Mouse (Mus musculus) left cerebral cortex, postnatal 25 days (tissue): Measurements from ENCODE around the gene Actr1b. TPM values are rescaled to one million over a fixed set of nuclear protein-coding genes. Genes with fewer than 3 reads are reported as not detected.

Source experiments
- DNase-seq, 2 experiments: peaks; one replicate each; pipeline ENCODE4 v3.0.0; 2022; ENCODE audit warnings: low spot score in 2 of 2, mixed read lengths in 1 of 2
- intact Hi-C: fragments of 180-260 bp; cut with DNase I; formaldehyde crosslinking; loops from one replicate; pipeline ENCODE4 v1.15.1; 2025
- microRNA-seq, 2 experiments: library from miRNA; unstranded; fragments of <30 nt; microRNA quantifications; one replicate each; pipeline ENCODE4 v1.2.0; 2022
- total RNA-seq, 2 experiments: library from RNA; stranded (reverse); gene quantifications; 2 replicates each; pipeline ENCODE4 v1.2.3; 2021

The Actr1b gene
- total RNA-seq, 2 experiments from 2014 or later, result 332 to 370 TPM

- intact Hi-C loops, result no loop called here
- no peak for DNase-seq
Observed at GRCm38 (mm10) chr1:36658621-36659399, 55.4 kb downstream of the Actr1b start.

- intact Hi-C loops, result no loop called here
- DNase-seq, result no peak
Observed at GRCm38 (mm10) chr1:36657658-36658415, 56.4 kb downstream of the Actr1b start.

- DNase-seq, result no peak
- intact Hi-C loops, result no loop called here
Observed at GRCm38 (mm10) chr1:36656233-36656632, 58.0 kb downstream of the Actr1b start.

GRCm38 (mm10) chr1:36655039-36655438, 59.2 kb downstream of the Actr1b start:
- intact Hi-C loops, result no loop called here
- no peak for DNase-seq

Small RNA genes lying within 50 kb of the gene (microRNA-seq; reads per million reads assigned to microRNA genes)
- 0 reads per million in 2 experiments for gene Gm24133

Other genes starting within 250 kb of the Actr1b start
- 10 to 100 TPM; 13.0 to 13.8 TPM for gene Cnnm4, start 242.8 kb downstream of the Actr1b start, total RNA-seq
- gene Cnnm3, start 202.6 kb downstream of the Actr1b start, total RNA-seq, result 10 to 100 TPM; 32.1 to 32.7 TPM
- 1 to 10 TPM; 6.1 to 6.3 TPM for gene Ankrd23, start 177.5 kb downstream of the Actr1b start, total RNA-seq
- not detected for gene Gm42417, start 175.0 kb downstream of the Actr1b start, total RNA-seq
- 10 to 100 TPM; 11.1 to 13.0 TPM for gene Ankrd39, start 167.0 kb downstream of the Actr1b start, total RNA-seq
- gene Sema4c, start 156.1 kb downstream of the Actr1b start, total RNA-seq, result 10 to 100 TPM; 16.0 to 16.9 TPM
- not detected for gene Fam178b, start 31.2 kb downstream of the Actr1b start, total RNA-seq
- 100 to 1,000 TPM; 591 to 598 TPM for gene Cox5b, start 23.0 kb downstream of the Actr1b start, total RNA-seq
- gene 4933424G06Rik, start 4.3 kb downstream of the Actr1b start, total RNA-seq, result 1 to 10 TPM; 1.2 to 2.3 TPM
- gene Zap70, start 47.4 kb upstream of the Actr1b start, total RNA-seq, result 1 to 10 TPM; 1.4 to 1.9 TPM
- gene Tmem131, start 229.2 kb upstream of the Actr1b start, total RNA-seq, result 10 to 100 TPM; 53.4 to 55.8 TPM